Mouse (Mus musculus) spleen, adult 2 months (tissue): ENCODE measurements around the gene Elf4.
A peak's percentile ranks its signal among the peaks of the same experiment; 100 is the strongest.

ENCODE experiments used
- CTCF ChIP-seq: fragments of 200-500 bp; IDR thresholded peaks from 2 replicates; pipeline ENCODE4 v1.5.1; 2011; ENCODE audit warnings: mild to moderate bottlenecking, inconsistent platforms; ENCODE audit not compliant: insufficient read depth, insufficient read length, insufficient replicate concordance; ENCODE audit errors: extremely low read depth
- POLR2A ChIP-seq: fragments of 200-500 bp; IDR thresholded peaks from 2 replicates; pipeline ENCODE4 v1.6.1; 2011; ENCODE audit warnings: low read depth, low read length, inconsistent platforms

DNA sequence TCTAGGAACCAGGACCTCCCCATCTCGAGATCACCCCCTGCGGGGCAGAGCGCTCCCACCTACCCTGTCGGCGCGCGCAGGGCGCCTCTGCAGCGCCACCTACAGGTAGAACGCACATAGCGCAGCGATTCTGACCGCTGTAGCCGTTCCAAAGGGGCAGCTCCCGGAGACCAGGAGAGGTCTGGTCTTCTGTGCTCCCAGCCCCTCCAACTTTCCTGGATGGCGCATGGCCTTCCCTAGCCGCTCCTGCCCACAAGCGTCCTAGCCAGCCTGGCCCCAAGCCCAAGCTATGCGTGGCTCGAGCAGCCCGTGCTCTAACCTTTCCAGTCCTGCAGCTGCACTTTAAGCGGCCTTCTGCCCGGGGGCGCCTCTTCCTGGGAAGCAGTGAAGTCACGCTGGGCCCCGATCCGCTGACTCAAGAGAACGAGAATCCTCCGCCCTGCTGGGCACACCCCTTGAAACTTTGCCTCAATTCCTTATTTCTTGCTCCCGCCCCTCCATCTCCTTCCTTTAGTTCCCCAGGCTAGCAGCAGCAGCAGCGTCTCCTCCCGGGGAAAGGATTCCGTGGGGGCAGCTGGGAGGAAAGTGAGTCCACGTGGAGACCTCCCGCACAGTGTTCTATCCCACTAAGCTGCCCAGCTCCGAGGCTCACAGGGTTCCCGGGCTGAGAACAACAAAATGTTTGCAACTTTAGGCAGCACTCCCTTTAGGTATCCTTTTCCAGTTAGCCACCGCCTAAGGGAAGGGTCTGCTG is at the start of gene Elf4:
- no peak for TF ChIP-seq POLR2A
- TF ChIP-seq CTCF: peak; percentile 78; the same call in 1 of the 2 replicates
